Mouse (Mus musculus): Measurements from ENCODE around the gene Gm17364. TPM values are rescaled to one million over a fixed set of nuclear protein-coding genes. Genes with fewer than 3 reads are reported as not detected.
"Not testable (repeated sequence)": the region's sequence is repeated elsewhere in the genome, so short reads cannot be mapped to it uniquely, and the experiment has no call there.

Gene Gm17364
- total RNA-seq, 2 experiments from 2014 or later: not detected

- DNase-seq: no peak
Measured at GRCm38 (mm10) chr13:41251667-41252066, 22.1 kb downstream of the Gm17364 start.

GRCm38 (mm10) chr13:41251232-41251631 is 22.5 kb downstream of the Gm17364 start:
- not testable (repeated sequence) for DNase-seq

- DNase-seq: no peak
Measured at GRCm38 (mm10) chr13:41250318-41250981, 23.3 kb downstream of the Gm17364 start.

- peak; percentile 95 for DNase-seq
Measured at GRCm38 (mm10) chr13:41249538-41250317, 24.0 kb downstream of the Gm17364 start, which contains the start of gene Smim13. TSS of gene Smim13 (plus strand) at chr13:41249844.

GRCm38 (mm10) chr13:41248751-41249520 is 24.8 kb downstream of the Gm17364 start:
- peak; percentile 49 for DNase-seq

GRCm38 (mm10) chr13:41244306-41244830 is 29.4 kb downstream of the Gm17364 start:
- no peak for DNase-seq

GRCm38 (mm10) chr13:41241557-41241956 is 32.2 kb downstream of the Gm17364 start:
- no peak for DNase-seq

- DNase-seq: no peak
Measured at GRCm38 (mm10) chr13:41238805-41239130, 35.0 kb downstream of the Gm17364 start.

- no peak for DNase-seq
Measured at GRCm38 (mm10) chr13:41238035-41238804, 35.6 kb downstream of the Gm17364 start.

GRCm38 (mm10) chr13:41235845-41236741 is 37.7 kb downstream of the Gm17364 start:
- DNase-seq: no peak

GRCm38 (mm10) chr13:41235181-41235580 is 38.6 kb downstream of the Gm17364 start:
- DNase-seq: no peak

GRCm38 (mm10) chr13:41233241-41233640 is 40.5 kb downstream of the Gm17364 start:
- DNase-seq: no peak

- DNase-seq: no peak
Measured at GRCm38 (mm10) chr13:41232209-41232608, 41.6 kb downstream of the Gm17364 start.

- no peak for DNase-seq
Measured at GRCm38 (mm10) chr13:41231389-41231983, 42.3 kb downstream of the Gm17364 start.

GRCm38 (mm10) chr13:41230256-41230655 is 43.5 kb downstream of the Gm17364 start:
- no peak for DNase-seq

- DNase-seq: no peak
Measured at GRCm38 (mm10) chr13:41228060-41228459, 45.7 kb downstream of the Gm17364 start.

GRCm38 (mm10) chr13:41226513-41226912 is 47.3 kb downstream of the Gm17364 start:
- DNase-seq: no peak

Measured in adrenal gland, postnatal 10 days (tissue).